Mouse (Mus musculus) limb, embryonic 10.5 days (tissue): ENCODE data around the gene Gm10217. TPM values are rescaled to one million over a fixed set of nuclear protein-coding genes. Genes with fewer than 3 reads are reported as not detected.

Experiments
- polyA plus RNA-seq: library from polyadenylated mRNA; unstranded; fragments of >200 nt; fragmentation: Nextera tagmentation; extraction: Ambion mirVana; gene quantifications from 2 replicates; pipeline ENCODE4 v1.2.1, GENCODE M21; 2016

The Gm10217 gene
- polyA plus RNA-seq, 1 experiment from 2014 or later: not detected

Other genes starting within 250 kb of the Gm10217 start
- 0.19 and 0.25 TPM in 2 replicates for gene Fam155a, start 93.1 kb upstream of the Gm10217 start, polyA plus RNA-seq
- 7.2 and 8.9 TPM in 2 replicates for gene Lig4, start 113.4 kb downstream of the Gm10217 start, polyA plus RNA-seq
- 16.3 and 17.3 TPM in 2 replicates for gene Abhd13, start 113.5 kb downstream of the Gm10217 start, polyA plus RNA-seq
- gene Tnfsf13b, start 142.2 kb downstream of the Gm10217 start, polyA plus RNA-seq: not detected in 2 replicates